Mouse (Mus musculus) G1E (cell line): ENCODE measurements around the gene Elfn2. TPM values are rescaled to one million over a fixed set of nuclear protein-coding genes. Genes with fewer than 3 reads are reported as not detected.

Source experiments
- ATAC-seq: 2 replicates; pipeline ENCODE4 v1.8.0; 2016; ENCODE audit warnings: mild to moderate bottlenecking; ENCODE audit not compliant: insufficient number of reproducible peaks, poor library complexity, low FRiP score, severe bottlenecking; ENCODE audit errors: extremely low read depth
- DNase-seq: peaks from one replicate; pipeline ENCODE4 v3.0.0; 2012; ENCODE audit warnings: low spot score
- H3K27me3 ChIP-seq: 2 replicates; pipeline ENCODE4 v1.6.1; 2012; ENCODE audit warnings: mild to moderate bottlenecking, low read length, inconsistent platforms; ENCODE audit not compliant: insufficient read depth
- H3K36me3 ChIP-seq: replicated peaks from 2 replicates; pipeline ENCODE3; 2012; ENCODE audit warnings: mild to moderate bottlenecking, inconsistent platforms
- H3K4me1 ChIP-seq: 2 replicates; pipeline ENCODE4 v1.6.1; 2012; ENCODE audit warnings: low read depth, low read length, inconsistent platforms, mixed read lengths; ENCODE audit not compliant: insufficient read depth
- H3K4me3 ChIP-seq: 2 replicates; pipeline ENCODE4 v1.5.1; 2012; ENCODE audit warnings: low read depth, mild to moderate bottlenecking, inconsistent platforms, low read length, moderate library complexity, mixed read lengths
- H3K9me3 ChIP-seq: replicated peaks from 2 replicates; pipeline ENCODE4 v1.6.1; 2012; ENCODE audit warnings: inconsistent platforms
- CTCF ChIP-seq: IDR thresholded peaks from 2 replicates; pipeline ENCODE4 v1.5.1; 2012; ENCODE audit warnings: low read depth, low read length, inconsistent platforms, mixed read lengths
- GATA1 ChIP-seq: IDR thresholded peaks from 2 replicates; pipeline ENCODE4 v1.6.1; 2012; ENCODE audit warnings: borderline replicate concordance, low read length, inconsistent platforms, mixed read lengths
- GATA2 ChIP-seq: IDR thresholded peaks from 2 replicates; pipeline ENCODE4 v1.6.1; 2012; ENCODE audit warnings: low read depth, low read length, inconsistent platforms, borderline replicate concordance
- POLR2AphosphoS5 ChIP-seq: IDR thresholded peaks from 2 replicates; pipeline ENCODE4 v1.6.1; 2012; ENCODE audit warnings: low read depth, low read length, inconsistent platforms; ENCODE audit not compliant: insufficient replicate concordance
- TAL1 ChIP-seq: conservative IDR thresholded peaks from 2 replicates; pipeline ENCODE4 v1.6.1; 2012; ENCODE audit warnings: low read depth, low read length, inconsistent platforms, mixed read lengths
- polyA plus RNA-seq: library from polyadenylated mRNA; stranded (reverse); fragments of >175 nt; gene quantifications from 2 replicates; pipeline ENCODE4 v1.2.3, GENCODE M21; 2012
- total RNA-seq, 2 experiments: library from RNA; stranded (forward) in 1 of 2; stranded (reverse) in 1 of 2; fragments of 200-1000 nt in 1 of 2; fragments of >200 nt in 1 of 2; fragmentation: Nextera tagmentation in 1 of 2; gene quantifications; 2 replicates each; pipeline ENCODE4 v1.2.3; 2014 to 2017

The Elfn2 gene
- total and polyA plus RNA-seq, 3 experiments, result 0.05 TPM; not detected in 2

GRCm38 (mm10) chr15:78634095-78634737 lies 84.4 kb downstream of the Elfn2 start:
- no peaks in the 10 kb centered on the region for H3K36me3 ChIP-seq
- H3K27me3 ChIP-seq, result peaks cover 19% of the 10 kb centered on the region; the same call in 1 of the 2 replicates
- H3K4me1 ChIP-seq, result no peaks in the 10 kb centered on the region
- H3K9me3 ChIP-seq, result no peaks in the 10 kb centered on the region
- ATAC-seq (no peak), DNase-seq (no peak)
- H3K4me3 ChIP-seq, result no peak overlapping the region
- TF ChIP-seq GATA2 (no peak), TAL1 (no peak), POLR2AphosphoS5 (no peak), GATA1 (no peak), CTCF (no peak)

- no peak for TF ChIP-seq GATA2
- no peak for TF ChIP-seq GATA1
- no peak for TF ChIP-seq TAL1
- TF ChIP-seq POLR2AphosphoS5, result no peak
- TF ChIP-seq CTCF, result no peak
- Histone ChIP-seq H3K36me3 (no peaks in the 10 kb centered on the region), H3K4me1 (no peaks in the 10 kb centered on the region), H3K27me3 (peaks cover 22% of the 10 kb centered on the region; the same call in 1 of the 2 replicates), H3K4me3 (no peak overlapping the region), H3K9me3 (no peaks in the 10 kb centered on the region)
- no peak for ATAC-seq
- no peak for DNase-seq
These were observed 85.2 kb downstream of the Elfn2 start for GRCm38 (mm10) chr15:78633413-78633812.

DNA sequence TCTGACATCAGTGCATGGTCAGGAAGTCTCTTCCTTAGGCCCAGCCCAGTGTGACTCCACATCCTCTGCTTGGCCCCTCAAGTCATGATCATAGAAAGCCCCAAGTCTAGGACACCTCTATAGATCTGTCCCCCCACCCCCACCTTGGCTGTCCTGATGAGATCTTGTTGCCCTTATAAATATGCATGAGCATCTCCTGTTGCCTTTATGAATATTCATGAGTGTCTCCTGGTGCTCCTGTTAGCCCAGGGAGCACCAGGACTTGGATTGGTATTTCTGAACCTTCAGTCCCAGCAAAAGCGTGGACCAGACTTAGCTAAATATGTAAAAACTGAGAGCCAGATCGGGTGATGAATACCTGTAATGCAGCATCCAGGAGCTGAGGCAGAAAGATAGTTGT lies 86.2 kb downstream of the Elfn2 start:
- H3K4me3 ChIP-seq, result no peak overlapping the region
- no peaks in the 10 kb centered on the region for H3K9me3 ChIP-seq
- DNase-seq, result no peak
- no peaks in the 10 kb centered on the region for H3K4me1 ChIP-seq
- H3K36me3 ChIP-seq, result no peaks in the 10 kb centered on the region
- no peak for ATAC-seq
- TF ChIP-seq TAL1, result no peak
- no peak for TF ChIP-seq POLR2AphosphoS5
- no peak for TF ChIP-seq GATA1
- TF ChIP-seq GATA2, result no peak
- TF ChIP-seq CTCF, result no peak
- peaks cover 22% of the 10 kb centered on the region; the same call in 1 of the 2 replicates for H3K27me3 ChIP-seq

- Histone ChIP-seq H3K36me3 (no peaks in the 10 kb centered on the region), H3K4me3 (no peak overlapping the region), H3K9me3 (no peaks in the 10 kb centered on the region), H3K4me1 (no peaks in the 10 kb centered on the region), H3K27me3 (peaks cover 25% of the 10 kb centered on the region; the same call in 1 of the 2 replicates)
- ATAC-seq (no peak), DNase-seq (no peak)
- TF ChIP-seq GATA2, result no peak
- no peak for TF ChIP-seq CTCF
- TF ChIP-seq GATA1, result no peak
- TF ChIP-seq POLR2AphosphoS5, result no peak
These were observed 92.3 kb downstream of the Elfn2 start for GRCm38 (mm10) chr15:78626285-78626684.

DNA sequence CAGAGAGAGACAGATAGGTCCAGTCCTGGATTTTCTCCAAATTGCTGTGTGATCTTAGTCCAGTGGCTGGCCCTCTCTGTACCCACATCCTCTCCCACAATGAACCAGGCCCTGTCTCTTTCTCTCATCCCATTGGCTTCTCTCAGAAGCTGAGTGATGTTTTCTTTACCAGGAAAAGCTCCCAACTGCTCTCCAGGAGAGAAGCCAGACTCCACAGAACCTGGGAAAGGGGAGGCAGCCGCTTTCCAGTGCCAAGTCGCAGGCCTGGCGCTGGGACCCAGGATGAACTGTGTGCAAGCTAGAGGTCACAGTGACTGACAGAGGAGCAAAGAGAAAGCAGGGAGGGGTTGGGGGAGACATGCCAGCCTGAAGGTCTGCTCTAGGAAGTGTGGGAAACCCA lies 93.6 kb downstream of the Elfn2 start:
- H3K9me3 ChIP-seq, result no peaks in the 10 kb centered on the region
- no peaks in the 10 kb centered on the region for H3K4me1 ChIP-seq
- H3K36me3 ChIP-seq, result no peaks in the 10 kb centered on the region
- TF ChIP-seq CTCF (no peak), POLR2AphosphoS5 (no peak), TAL1 (no peak), GATA2 (no peak), GATA1 (no peak)
- peaks cover 19% of the 10 kb centered on the region; the same call in 1 of the 2 replicates for H3K27me3 ChIP-seq
- no peak overlapping the region for H3K4me3 ChIP-seq
- no peak for ATAC-seq
- no peak for DNase-seq

DNA sequence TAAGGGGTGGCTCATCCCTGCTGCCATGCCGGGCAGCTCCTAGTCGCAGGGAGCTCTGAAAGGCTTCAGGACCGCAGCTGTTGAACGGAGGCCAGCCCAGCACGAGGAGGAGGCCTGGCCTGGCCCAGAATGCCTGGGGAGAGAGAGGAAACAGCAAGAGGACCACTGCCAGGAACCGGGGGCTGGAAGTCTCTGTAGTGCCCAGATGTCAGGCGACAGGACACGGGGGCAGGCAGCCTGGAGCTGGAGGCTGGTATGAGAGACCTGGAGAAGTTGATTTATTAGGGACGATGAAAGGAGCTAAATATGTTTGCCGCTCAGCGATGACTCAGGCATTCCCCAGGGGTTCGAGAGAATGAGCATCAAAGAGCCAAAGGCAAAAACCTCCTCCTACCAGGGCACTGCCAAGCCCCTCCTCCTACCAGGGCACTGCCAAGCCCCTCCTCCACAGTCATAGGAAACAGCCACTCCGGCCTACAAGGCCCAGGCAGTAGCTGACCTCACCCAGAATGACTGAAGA lies 94.1 kb downstream of the Elfn2 start:
- ATAC-seq, result no peak
- no peak for DNase-seq
- Histone ChIP-seq H3K27me3 (peaks cover 19% of the 10 kb centered on the region; the same call in 1 of the 2 replicates), H3K36me3 (no peaks in the 10 kb centered on the region), H3K4me3 (no peak overlapping the region), H3K4me1 (no peaks in the 10 kb centered on the region), H3K9me3 (no peaks in the 10 kb centered on the region)
- TF ChIP-seq CTCF, result no peak
- no peak for TF ChIP-seq GATA2
- TF ChIP-seq GATA1, result no peak
- no peak for TF ChIP-seq POLR2AphosphoS5
- no peak for TF ChIP-seq TAL1

- Histone ChIP-seq H3K36me3 (no peaks in the 10 kb centered on the region), H3K27me3 (peaks cover 16% of the 10 kb centered on the region; the same call in 1 of the 2 replicates), H3K4me3 (no peak overlapping the region), H3K4me1 (no peaks in the 10 kb centered on the region), H3K9me3 (no peaks in the 10 kb centered on the region)
- peak; percentile 70 for TF ChIP-seq CTCF
- no peak for TF ChIP-seq GATA1
- ATAC-seq, result no peak
- DNase-seq, result peak; percentile 38
These were observed 95.1 kb downstream of the Elfn2 start for GRCm38 (mm10) chr15:78623426-78623825.

Other genes with a start within 250 kb of the Elfn2 start
- gene Il2rb, start 223.5 kb downstream of the Elfn2 start, total RNA-seq (2014; fragmentation: Nextera tagmentation), result not detected in 2 replicates
- gene Il2rb, start 223.5 kb downstream of the Elfn2 start, total RNA-seq (2017), result under 0.01 and 0.05 TPM in 2 replicates
- gene Il2rb, start 223.5 kb downstream of the Elfn2 start, polyA plus RNA-seq, result not detected in 2 replicates
- not detected in 2 replicates for gene C1qtnf6, start 187.4 kb downstream of the Elfn2 start, total RNA-seq (2014; fragmentation: Nextera tagmentation)
- 0.11 and 0.41 TPM in 2 replicates for gene C1qtnf6, start 187.4 kb downstream of the Elfn2 start, total RNA-seq (2017)
- gene C1qtnf6, start 187.4 kb downstream of the Elfn2 start, polyA plus RNA-seq, result not detected in 2 replicates
- gene Sstr3, start 174.1 kb downstream of the Elfn2 start, total RNA-seq (2014; fragmentation: Nextera tagmentation), result not detected in 2 replicates
- 0.05 and 0.12 TPM in 2 replicates for gene Sstr3, start 174.1 kb downstream of the Elfn2 start, total RNA-seq (2017)
- gene Sstr3, start 174.1 kb downstream of the Elfn2 start, polyA plus RNA-seq, result not detected in 2 replicates
- 647 and 735 TPM in 2 replicates for gene Rac2, start 146.0 kb downstream of the Elfn2 start, total RNA-seq (2014; fragmentation: Nextera tagmentation)
- gene Rac2, start 146.0 kb downstream of the Elfn2 start, total RNA-seq (2017), result 713 and 736 TPM in 2 replicates
- 981 and 1,035 TPM in 2 replicates for gene Rac2, start 146.0 kb downstream of the Elfn2 start, polyA plus RNA-seq
- gene Cyth4, start 121.7 kb downstream of the Elfn2 start, total RNA-seq (2014; fragmentation: Nextera tagmentation), result not detected in 2 replicates
- gene Cyth4, start 121.7 kb downstream of the Elfn2 start, total RNA-seq (2017), result 1.4 and 1.5 TPM in 2 replicates
- 0.04 and 0.26 TPM in 2 replicates for gene Cyth4, start 121.7 kb downstream of the Elfn2 start, polyA plus RNA-seq
- not detected in 2 replicates for gene Mfng, start 54.7 kb upstream of the Elfn2 start, total RNA-seq (2014; fragmentation: Nextera tagmentation)
- not detected in 2 replicates for gene Mfng, start 54.7 kb upstream of the Elfn2 start, total RNA-seq (2017)
- gene Mfng, start 54.7 kb upstream of the Elfn2 start, polyA plus RNA-seq, result not detected in 2 replicates
- gene Card10, start 84.3 kb upstream of the Elfn2 start, total RNA-seq (2014; fragmentation: Nextera tagmentation), result not detected in 2 replicates
- not detected in 2 replicates for gene Card10, start 84.3 kb upstream of the Elfn2 start, total RNA-seq (2017)
- gene Card10, start 84.3 kb upstream of the Elfn2 start, polyA plus RNA-seq, result not detected in 2 replicates
- not detected in 2 replicates for gene Cdc42ep1, start 123.9 kb upstream of the Elfn2 start, total RNA-seq (2014; fragmentation: Nextera tagmentation)
- gene Cdc42ep1, start 123.9 kb upstream of the Elfn2 start, total RNA-seq (2017), result 0.11 TPM in 1 of 2 replicates, not detected in the other
- not detected in 2 replicates for gene Cdc42ep1, start 123.9 kb upstream of the Elfn2 start, polyA plus RNA-seq
- gene Lgals2, start 136.8 kb upstream of the Elfn2 start, total RNA-seq (2014; fragmentation: Nextera tagmentation), result not detected in 2 replicates
- not detected in 2 replicates for gene Lgals2, start 136.8 kb upstream of the Elfn2 start, total RNA-seq (2017)
- not detected in 2 replicates for gene Lgals2, start 136.8 kb upstream of the Elfn2 start, polyA plus RNA-seq
- gene Gga1, start 158.4 kb upstream of the Elfn2 start, total RNA-seq (2014; fragmentation: Nextera tagmentation), result 52.6 and 60.2 TPM in 2 replicates
- gene Gga1, start 158.4 kb upstream of the Elfn2 start, total RNA-seq (2017), result 9.6 and 10.0 TPM in 2 replicates
- gene Gga1, start 158.4 kb upstream of the Elfn2 start, polyA plus RNA-seq, result 158 and 177 TPM in 2 replicates
- gene Gm49510, start 180.9 kb upstream of the Elfn2 start, total RNA-seq (2014; fragmentation: Nextera tagmentation), result not detected in 2 replicates
- gene Gm49510, start 180.9 kb upstream of the Elfn2 start, total RNA-seq (2017), result 1.3 and 1.4 TPM in 2 replicates
- gene Gm49510, start 180.9 kb upstream of the Elfn2 start, polyA plus RNA-seq, result 6.3 and 8.2 TPM in 2 replicates
- 207 and 231 TPM in 2 replicates for gene Sh3bp1, start 181.0 kb upstream of the Elfn2 start, total RNA-seq (2014; fragmentation: Nextera tagmentation)
- gene Sh3bp1, start 181.0 kb upstream of the Elfn2 start, total RNA-seq (2017), result 32.7 and 34.1 TPM in 2 replicates
- 1,400 and 1,821 TPM in 2 replicates for gene Sh3bp1, start 181.0 kb upstream of the Elfn2 start, polyA plus RNA-seq
- gene Pdxp, start 195.1 kb upstream of the Elfn2 start, total RNA-seq (2014; fragmentation: Nextera tagmentation), result 26.6 and 31.4 TPM in 2 replicates
- 13.9 and 18.1 TPM in 2 replicates for gene Pdxp, start 195.1 kb upstream of the Elfn2 start, total RNA-seq (2017)
- 39.7 and 40.6 TPM in 2 replicates for gene Pdxp, start 195.1 kb upstream of the Elfn2 start, polyA plus RNA-seq
- 558 and 607 TPM in 2 replicates for gene Lgals1, start 208.0 kb upstream of the Elfn2 start, total RNA-seq (2014; fragmentation: Nextera tagmentation)
- 3,673 and 4,536 TPM in 2 replicates for gene Lgals1, start 208.0 kb upstream of the Elfn2 start, total RNA-seq (2017)
- 1,469 and 2,086 TPM in 2 replicates for gene Lgals1, start 208.0 kb upstream of the Elfn2 start, polyA plus RNA-seq
- 13.2 and 25.6 TPM in 2 replicates for gene Nol12, start 216.2 kb upstream of the Elfn2 start, total RNA-seq (2014; fragmentation: Nextera tagmentation)
- gene Nol12, start 216.2 kb upstream of the Elfn2 start, total RNA-seq (2017), result 20.1 and 24.2 TPM in 2 replicates
- gene Nol12, start 216.2 kb upstream of the Elfn2 start, polyA plus RNA-seq, result 15.9 and 16.7 TPM in 2 replicates
- 67.0 and 104 TPM in 2 replicates for gene Triobp, start 229.0 kb upstream of the Elfn2 start, total RNA-seq (2014; fragmentation: Nextera tagmentation)
- 23.6 and 24.4 TPM in 2 replicates for gene Triobp, start 229.0 kb upstream of the Elfn2 start, total RNA-seq (2017)
- gene Triobp, start 229.0 kb upstream of the Elfn2 start, polyA plus RNA-seq, result 42.5 and 45.6 TPM in 2 replicates